Mouse (Mus musculus): ENCODE measurements around the gene Rdh16.

DNA sequence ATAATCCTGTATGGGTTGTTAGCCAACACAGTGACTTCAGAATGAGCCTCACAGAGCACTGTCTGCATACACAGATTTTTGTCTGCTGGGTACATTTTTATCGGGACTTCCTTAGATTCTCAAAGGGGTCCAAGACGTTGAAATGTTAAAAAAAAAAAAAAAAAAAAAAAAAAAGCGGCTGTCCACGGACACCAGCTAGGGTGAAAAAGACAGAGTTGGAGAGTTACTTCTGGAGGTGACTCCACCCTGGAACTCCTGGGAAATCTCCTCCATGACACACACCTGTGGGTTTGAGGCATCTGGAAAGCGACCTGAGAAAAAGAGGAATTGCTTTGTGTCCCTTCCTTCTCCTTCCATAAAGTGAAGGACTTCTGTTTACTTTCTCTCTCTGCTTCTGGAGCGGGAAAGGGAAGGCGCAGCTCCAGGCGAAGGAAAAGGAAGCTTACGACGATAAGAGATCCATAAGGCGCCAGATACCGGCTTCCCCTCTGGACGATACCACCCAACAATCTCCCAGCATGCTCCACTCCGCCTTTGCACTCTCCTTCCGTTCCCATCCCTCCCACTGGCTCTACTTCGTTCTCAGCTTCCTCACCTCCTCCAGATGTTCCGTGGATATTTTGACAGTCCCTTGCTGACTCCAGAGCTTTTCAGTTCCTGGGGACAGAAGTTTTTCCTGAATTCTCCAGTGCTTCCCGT lies 45.0 kb upstream of the Rdh16 start:
- TF ChIP-seq CTCF (IDR thresholded peaks at IDR 0.05; ENCODE audit: borderline replicate concordance, insufficient read depth, low read length), result no peak
- TF ChIP-seq POLR2A (IDR thresholded peaks at IDR 0.05; ENCODE audit: low read depth, low read length), result no peak
